Mouse (Mus musculus) mature B cell (primary cell): ENCODE data around the gene Olfr791.

Experiments
- in situ Hi-C: fragments of 300-500 bp; cut with MboI; formaldehyde crosslinking; loops from 2 replicates; pipeline ENCODE4 v1.14.3; 2019

Gene Olfr791

GRCm38 (mm10) chr10:129521492-129521891, at the start of gene Olfr791:
TSS of gene Olfr791 (plus strand) at chr10:129521792.
- in situ Hi-C loops: no loop called here

DNA sequence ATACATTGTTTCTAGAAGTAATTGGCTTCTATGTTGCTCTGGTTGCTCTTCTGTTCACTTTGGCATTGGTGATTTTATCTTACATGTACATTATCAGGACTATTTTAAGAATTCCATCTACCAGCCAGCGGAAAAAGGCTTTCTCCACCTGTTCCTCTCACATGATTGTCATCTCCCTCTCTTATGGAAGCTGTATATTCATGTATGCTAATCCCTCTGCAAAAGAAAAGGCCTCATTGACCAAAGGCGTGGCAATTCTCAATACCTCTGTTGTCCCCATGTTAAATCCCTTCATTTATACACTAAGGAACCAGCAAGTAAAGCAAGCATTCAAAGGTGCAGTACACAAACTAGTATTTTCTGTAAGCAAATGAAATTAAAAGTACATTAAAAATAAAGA, 48.3 kb upstream of the Olfr791 start:
- in situ Hi-C loops: no loop called here

- in situ Hi-C loops: no loop called here
Observed at GRCm38 (mm10) chr10:129473723-129474122, 47.9 kb upstream of the Olfr791 start.

DNA sequence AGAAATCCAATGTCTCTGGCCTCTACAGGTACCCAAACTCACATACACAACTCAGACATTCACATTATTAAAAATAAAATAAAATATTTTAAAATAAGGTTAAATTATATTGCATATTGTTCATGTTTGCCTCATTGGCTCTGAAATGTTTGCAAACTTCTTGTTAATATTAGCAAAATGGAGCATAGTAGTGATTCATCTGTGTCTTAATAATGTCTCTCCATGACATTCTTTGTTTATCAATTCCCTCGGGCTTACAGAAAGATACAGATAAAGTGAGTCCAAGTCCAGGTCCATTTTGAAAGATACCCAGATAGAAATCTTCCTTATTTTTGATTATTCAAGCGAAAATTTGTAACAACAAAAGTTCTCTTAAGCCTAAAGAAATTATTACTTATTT, 37.1 kb upstream of the Olfr791 start, which contains the start of gene Olfr789:
TSS of gene Olfr789 (plus strand) at position 301 of the 400 bp plus-strand sequence.
- in situ Hi-C loops: no loop called here

DNA sequence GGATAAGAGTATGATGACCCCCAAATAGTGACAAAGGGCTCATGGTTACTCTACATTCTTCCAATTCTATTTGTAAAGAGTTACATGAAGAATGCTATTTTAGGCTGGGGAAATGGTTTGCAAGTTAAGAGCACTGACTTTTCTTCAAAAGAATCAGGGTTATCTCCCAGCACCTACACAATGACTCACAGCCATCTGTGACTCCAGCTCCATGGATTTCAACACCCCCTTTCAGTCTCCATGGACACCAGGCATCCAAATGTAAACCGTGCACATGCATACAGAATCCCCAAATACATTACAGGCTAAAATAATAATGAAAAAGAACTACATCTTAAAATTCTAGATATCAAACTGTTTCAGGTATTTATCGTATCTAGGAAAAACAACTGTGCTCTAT, 31.5 kb upstream of the Olfr791 start:
- in situ Hi-C loops: no loop called here

GRCm38 (mm10) chr10:129498192-129498591, 23.4 kb upstream of the Olfr791 start, which contains the start of gene Olfr790:
TSS of gene Olfr790 (plus strand) at chr10:129498492.
- in situ Hi-C loops: no loop called here

DNA sequence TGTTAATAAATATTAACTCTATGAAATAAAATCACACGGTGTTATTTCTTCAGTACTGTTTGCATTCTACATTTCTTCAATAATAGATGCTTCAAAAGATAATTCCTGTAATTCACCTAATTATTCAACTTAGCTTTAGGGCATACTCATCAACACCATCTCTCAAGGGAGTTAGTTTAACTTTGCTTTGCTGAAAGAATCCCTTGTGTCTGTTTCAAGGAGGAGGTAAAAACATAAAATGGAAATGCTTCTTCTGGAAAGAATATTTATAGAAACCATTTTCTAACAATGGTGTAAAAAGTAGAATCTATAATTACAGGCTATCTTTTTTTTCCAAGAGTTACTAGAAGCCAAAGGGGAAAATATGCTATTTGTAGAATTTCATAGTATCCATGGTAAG, 17.3 kb downstream of the Olfr791 start, which contains the start of gene Olfr792:
TSS of gene Olfr792 (plus strand) at position 301 of the 400 bp plus-strand sequence.
- in situ Hi-C loops: no loop called here

- in situ Hi-C loops: no loop called here
Observed at GRCm38 (mm10) chr10:129549354-129549753, 27.8 kb downstream of the Olfr791 start.

- in situ Hi-C loops: no loop called here
Observed at GRCm38 (mm10) chr10:129567355-129567754, 45.8 kb downstream of the Olfr791 start, which contains the start of gene Olfr794. TSS of gene Olfr794 (plus strand) at chr10:129567655.

DNA sequence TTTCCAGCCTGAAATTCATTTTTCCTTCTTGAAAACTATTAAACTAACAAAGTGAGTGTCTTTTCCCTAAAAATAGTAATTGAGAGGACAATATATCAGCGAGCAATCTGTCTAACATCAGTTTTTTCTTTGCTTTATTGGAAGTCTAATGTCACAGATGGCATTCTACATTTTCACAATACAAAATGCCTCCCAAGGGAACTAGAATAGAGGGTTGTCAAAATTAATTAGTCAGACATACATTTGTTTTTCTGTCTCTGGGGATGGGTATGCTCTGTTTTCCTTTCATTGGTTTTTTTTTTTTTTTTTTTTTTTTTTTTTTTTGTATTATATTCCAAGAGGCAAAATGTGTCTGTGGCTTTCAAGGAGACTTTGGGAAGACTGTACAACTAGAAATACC, 55.5 kb downstream of the Olfr791 start:
- in situ Hi-C loops: no loop called here
